Mouse (Mus musculus): ENCODE results near the gene Tmem106a. TPM values are rescaled to one million over a fixed set of nuclear protein-coding genes. Genes with fewer than 3 reads are reported as not detected.
A peak's percentile ranks its signal among the peaks of the same experiment; 100 is the strongest.
"Not testable (repeated sequence)": the region's sequence is repeated elsewhere in the genome, so short reads cannot be mapped to it uniquely, and the experiment has no call there.

Gene Tmem106a
- polyA plus RNA-seq, 1 experiment from 2014 or later: 3.3 TPM

GRCm38 (mm10) chr11:101599156-101599555, 17.1 kb downstream of the Tmem106a start, which contains the start of gene Gm11634:
TSS of gene Gm11634 (minus strand) at chr11:101599256.
- no peak within 1 kb of the TSS for H3K9ac ChIP-seq
- ATAC-seq (ENCODE audit: insufficient read depth) (no peak), DNase-seq (no peak)
- no peak within 1 kb of the TSS for H3K4me2 ChIP-seq
- WGBS: 75% methylated on average over 6 of the region's 6 CpGs
- no peaks in the 10 kb centered on the region for H3K27me3 ChIP-seq (ENCODE audit: insufficient read depth, low read length)
- H3K4me1 ChIP-seq (ENCODE audit: insufficient read depth): no peaks in the 10 kb centered on the region
- no peaks in the 10 kb centered on the region for H3K36me3 ChIP-seq (ENCODE audit: insufficient read depth)
- no peaks in the 10 kb centered on the region for H3K9me3 ChIP-seq (ENCODE audit: low read depth, low read length)
- no peak for TF ChIP-seq CTCF (IDR thresholded peaks at IDR 0.05; ENCODE audit: low read depth)
- no peak within 1 kb of the TSS for H3K27ac ChIP-seq (ENCODE audit: low read depth)
- H3K4me3 ChIP-seq (ENCODE audit: low read depth, low read length): no peak within 1 kb of the TSS

GRCm38 (mm10) chr11:101602491-101602890, 20.4 kb downstream of the Tmem106a start:
- no peaks in the 10 kb centered on the region for H3K9me3 ChIP-seq (ENCODE audit: low read depth, low read length)
- no peak overlapping the region for H3K9ac ChIP-seq
- H3K4me1 ChIP-seq (ENCODE audit: insufficient read depth): no peaks in the 10 kb centered on the region
- no peak for ATAC-seq (ENCODE audit: insufficient read depth)
- no peaks in the 10 kb centered on the region for H3K36me3 ChIP-seq (ENCODE audit: insufficient read depth)
- TF ChIP-seq CTCF (IDR thresholded peaks at IDR 0.05; ENCODE audit: low read depth): no peak
- H3K4me3 ChIP-seq (ENCODE audit: low read depth, low read length): no peak overlapping the region
- no peaks in the 10 kb centered on the region for H3K27me3 ChIP-seq (ENCODE audit: insufficient read depth, low read length)
- 10% methylated on average over 3 of the region's 3 CpGs for WGBS
- H3K27ac ChIP-seq (ENCODE audit: low read depth): no peak overlapping the region
- peak; percentile 95 for DNase-seq
- no peak overlapping the region for H3K4me2 ChIP-seq

- no peak for ATAC-seq (ENCODE audit: insufficient read depth)
- Histone ChIP-seq H3K9ac (no peak overlapping the region), H3K27ac (ENCODE audit: low read depth) (no peak overlapping the region; the same call in 1 of the 2 replicates), H3K36me3 (ENCODE audit: insufficient read depth) (no peaks in the 10 kb centered on the region), H3K4me3 (ENCODE audit: low read depth, low read length) (no peak overlapping the region), H3K9me3 (ENCODE audit: low read depth, low read length) (no peaks in the 10 kb centered on the region), H3K4me2 (peak overlapping the region; percentile 53), H3K27me3 (ENCODE audit: insufficient read depth, low read length) (no peaks in the 10 kb centered on the region), H3K4me1 (ENCODE audit: insufficient read depth) (no peaks in the 10 kb centered on the region)
- no peak for DNase-seq
- 3% methylated on average over 3 of the region's 3 CpGs for WGBS
- no peak for TF ChIP-seq CTCF (IDR thresholded peaks at IDR 0.05; ENCODE audit: low read depth)
Measured at GRCm38 (mm10) chr11:101604116-101604515, 22.1 kb downstream of the Tmem106a start.

GRCm38 (mm10) chr11:101604531-101605453, 22.8 kb downstream of the Tmem106a start:
- peak overlapping the region; percentile 24 for H3K4me3 ChIP-seq (ENCODE audit: low read depth, low read length)
- H3K9ac ChIP-seq: peak overlapping the region; percentile 11; the same call in 1 of the 2 replicates
- ATAC-seq (ENCODE audit: insufficient read depth) (peak; percentile 85), DNase-seq (peak; percentile 86)
- not testable (repeated sequence) for H3K27me3 ChIP-seq (ENCODE audit: insufficient read depth, low read length); H3K9me3 ChIP-seq (ENCODE audit: low read depth, low read length); H3K36me3 ChIP-seq (ENCODE audit: insufficient read depth); H3K4me1 ChIP-seq (ENCODE audit: insufficient read depth)
- H3K27ac ChIP-seq (ENCODE audit: low read depth): peak overlapping the region; percentile 43; the same call in 1 of the 2 replicates
- peak overlapping the region; percentile 53 for H3K4me2 ChIP-seq
- WGBS: 2% methylated on average over 30 of the region's 30 CpGs

GRCm38 (mm10) chr11:101607134-101607533, 25.1 kb downstream of the Tmem106a start:
- not testable (repeated sequence) for H3K9me3 ChIP-seq (ENCODE audit: low read depth, low read length); DNase-seq; H3K4me2 ChIP-seq; H3K4me3 ChIP-seq (ENCODE audit: low read depth, low read length); ATAC-seq (ENCODE audit: insufficient read depth); H3K36me3 ChIP-seq (ENCODE audit: insufficient read depth); H3K27ac ChIP-seq (ENCODE audit: low read depth); H3K4me1 ChIP-seq (ENCODE audit: insufficient read depth); H3K27me3 ChIP-seq (ENCODE audit: insufficient read depth, low read length); H3K9ac ChIP-seq
- whole genome bisulfite sequencing: 90% methylated on average over 4 of the region's 4 CpGs

GRCm38 (mm10) chr11:101610445-101610844, 28.4 kb downstream of the Tmem106a start:
- no peak for TF ChIP-seq CTCF (IDR thresholded peaks at IDR 0.05; ENCODE audit: low read depth)
- Histone ChIP-seq H3K9ac (no peak overlapping the region), H3K4me1 (ENCODE audit: insufficient read depth) (no peaks in the 10 kb centered on the region), H3K27ac (ENCODE audit: low read depth) (no peak overlapping the region), H3K4me3 (ENCODE audit: low read depth, low read length) (no peak overlapping the region), H3K36me3 (ENCODE audit: insufficient read depth) (no peaks in the 10 kb centered on the region), H3K9me3 (ENCODE audit: low read depth, low read length) (no peaks in the 10 kb centered on the region), H3K27me3 (ENCODE audit: insufficient read depth, low read length) (no peaks in the 10 kb centered on the region), H3K4me2 (peak overlapping the region; percentile 15)
- ATAC-seq (ENCODE audit: insufficient read depth) (no peak), DNase-seq (peak; percentile 15)
- WGBS: 23% methylated on average over 11 of the region's 11 CpGs

- DNase-seq: no peak
- 74% methylated on average over 6 of the region's 6 CpGs for WGBS
Measured at GRCm38 (mm10) chr11:101613596-101613995, 31.6 kb downstream of the Tmem106a start.

More at GRCm38 (mm10) chr11:101613596-101613995, 31.6 kb downstream of the Tmem106a start:
- TF ChIP-seq CTCF (IDR thresholded peaks at IDR 0.05; ENCODE audit: low read depth): no peak
- Histone ChIP-seq H3K9ac (no peak overlapping the region), H3K9me3 (ENCODE audit: low read depth, low read length) (no peaks in the 10 kb centered on the region), H3K4me3 (ENCODE audit: low read depth, low read length) (no peak overlapping the region), H3K36me3 (ENCODE audit: insufficient read depth) (no peaks in the 10 kb centered on the region), H3K27me3 (ENCODE audit: insufficient read depth, low read length) (no peaks in the 10 kb centered on the region), H3K27ac (ENCODE audit: low read depth) (no peak overlapping the region), H3K4me1 (ENCODE audit: insufficient read depth) (no peaks in the 10 kb centered on the region; the same call in 1 of the 2 replicates), H3K4me2 (no peak overlapping the region)
- ATAC-seq (ENCODE audit: insufficient read depth): no peak

Data from lung, embryonic 14.5 days (tissue).